Mouse (Mus musculus) kidney, embryonic 15.5 days (tissue): Measurements from ENCODE around the gene Cracr2b. TPM values are rescaled to one million over a fixed set of nuclear protein-coding genes. Genes with fewer than 3 reads are reported as not detected.

Source experiments
- ATAC-seq: fragments of 200-750 bp; cut with Nextera tagmentation; replicated peaks from 2 replicates; pipeline ENCODE4 v1.8.0; 2017; ENCODE audit warnings: moderate TSS enrichment; ENCODE audit not compliant: low FRiP score
- H3K27ac ChIP-seq: fragments of 300-500 bp; sonication (generic); 2 replicates; pipeline ENCODE4 v1.5.1; 2015; ENCODE audit warnings: mild to moderate bottlenecking, inconsistent platforms
- H3K27me3 ChIP-seq: fragments of 300-500 bp; sonication (generic); 2 replicates; pipeline ENCODE4 v1.6.1; 2015; ENCODE audit warnings: inconsistent platforms
- H3K36me3 ChIP-seq: fragments of 300-500 bp; sonication (generic); 2 replicates; pipeline ENCODE4 v1.6.1; 2015; ENCODE audit warnings: inconsistent platforms
- H3K4me1 ChIP-seq: fragments of 300-500 bp; sonication (generic); 2 replicates; pipeline ENCODE4 v1.6.1; 2015; ENCODE audit warnings: inconsistent platforms
- H3K4me2 ChIP-seq: fragments of 300-500 bp; sonication (generic); 2 replicates; pipeline ENCODE4 v1.6.1; 2015; ENCODE audit warnings: moderate library complexity, mild to moderate bottlenecking, inconsistent platforms
- H3K4me3 ChIP-seq: fragments of 300-500 bp; sonication (generic); replicated peaks from 2 replicates; pipeline ENCODE4 v1.5.1; 2015; ENCODE audit warnings: mild to moderate bottlenecking, inconsistent platforms
- H3K9ac ChIP-seq: fragments of 300-500 bp; sonication (generic); 2 replicates; pipeline ENCODE4 v1.6.1; 2015; ENCODE audit warnings: mild to moderate bottlenecking, inconsistent platforms
- H3K9me3 ChIP-seq: fragments of 300-500 bp; sonication (generic); replicated peaks from 2 replicates; pipeline ENCODE4 v1.6.1; 2016; ENCODE audit warnings: inconsistent platforms
- WGBS: fragments of 180-500 bp; shearing (Covaris S2); methylation state at CpG from one replicate; pipeline ENCODE4 v1.1.7; 2015; ENCODE audit warnings: mixed read lengths; 5-methylcytosine and 5-hydroxymethylcytosine counted together
- polyA plus RNA-seq: library from polyadenylated mRNA; unstranded; fragments of >200 nt; fragmentation: Nextera tagmentation; extraction: Ambion mirVana; gene quantifications from 2 replicates; pipeline ENCODE4 v1.2.1, GENCODE M21; 2015

The Cracr2b gene
- polyA plus RNA-seq, 1 experiment from 2014 or later = 22.0 TPM

GRCm38 (mm10) chr7:141486239-141486638 lies 25.3 kb downstream of the Cracr2b start:
- H3K4me2 ChIP-seq = no peak overlapping the region
- no peaks in the 10 kb centered on the region for H3K9me3 ChIP-seq
- WGBS = 73% methylated on average over 1 of the region's 1 CpGs
- H3K27ac ChIP-seq = no peak overlapping the region
- H3K27me3 ChIP-seq = peaks cover 16% of the 10 kb centered on the region
- peaks cover 19% of the 10 kb centered on the region for H3K36me3 ChIP-seq
- H3K4me3 ChIP-seq = no peak overlapping the region
- H3K4me1 ChIP-seq = peaks cover 23% of the 10 kb centered on the region
- H3K9ac ChIP-seq = no peak overlapping the region
- ATAC-seq = no peak

GRCm38 (mm10) chr7:141487141-141487540 lies 26.2 kb downstream of the Cracr2b start:
- Histone ChIP-seq H3K4me1 (peaks cover 14% of the 10 kb centered on the region), H3K4me3 (no peak overlapping the region), H3K9ac (no peak overlapping the region), H3K27me3 (peaks cover 14% of the 10 kb centered on the region), H3K9me3 (no peaks in the 10 kb centered on the region), H3K27ac (no peak overlapping the region), H3K36me3 (peaks cover 28% of the 10 kb centered on the region), H3K4me2 (no peak overlapping the region)
- WGBS = 68% methylated on average over 7 of the region's 7 CpGs
- no peak for ATAC-seq

DNA sequence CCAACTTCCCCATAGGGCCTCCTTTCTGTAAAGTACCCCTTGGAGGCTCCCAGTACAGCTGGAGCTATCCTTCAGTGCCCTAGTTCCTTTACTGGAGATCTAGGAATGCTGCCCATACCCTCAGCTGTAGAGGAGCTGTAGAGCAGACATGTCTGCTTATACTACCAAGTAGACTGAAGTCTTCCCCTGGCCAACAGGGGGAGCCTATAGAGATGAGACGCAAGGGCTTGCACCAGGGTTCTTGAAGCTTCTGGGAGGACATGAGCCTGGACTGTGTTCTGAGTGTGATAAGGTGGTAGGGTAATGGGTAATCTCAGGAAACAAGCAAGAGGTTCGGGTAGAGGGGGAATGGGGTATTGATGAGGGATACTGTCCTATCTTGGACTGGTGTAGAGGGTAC lies 30.3 kb downstream of the Cracr2b start:
- ATAC-seq = no peak
- Histone ChIP-seq H3K4me3 (no peak overlapping the region), H3K9ac (no peak overlapping the region), H3K36me3 (peaks cover 60% of the 10 kb centered on the region), H3K27ac (no peak overlapping the region), H3K4me2 (no peak overlapping the region), H3K4me1 (no peaks in the 10 kb centered on the region), H3K9me3 (no peaks in the 10 kb centered on the region), H3K27me3 (no peaks in the 10 kb centered on the region)
- WGBS = 86% methylated on average over 2 of the region's 2 CpGs

DNA sequence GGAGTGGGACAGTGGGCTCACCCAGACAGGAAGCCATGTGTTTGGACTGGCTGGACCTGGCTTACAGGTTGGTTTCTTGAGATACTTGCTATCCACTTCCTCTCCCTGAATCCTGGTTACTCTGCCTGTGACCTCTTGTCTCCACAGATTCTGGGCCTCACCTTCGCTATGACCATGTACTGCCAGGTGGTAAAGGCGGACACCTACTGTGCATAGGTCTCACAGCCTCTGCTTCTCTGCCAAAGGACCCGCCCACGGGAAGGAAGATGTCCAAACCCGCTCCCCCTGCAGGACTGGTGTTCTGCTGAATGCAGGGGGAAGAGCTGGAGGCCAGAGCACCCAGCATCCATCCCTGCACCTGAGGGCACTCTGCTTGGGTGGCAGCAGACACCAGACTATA lies 31.8 kb downstream of the Cracr2b start:
- Histone ChIP-seq H3K4me3 (no peak overlapping the region), H3K4me2 (no peak overlapping the region), H3K27ac (no peak overlapping the region), H3K36me3 (peaks cover 56% of the 10 kb centered on the region), H3K4me1 (no peaks in the 10 kb centered on the region), H3K9ac (no peak overlapping the region), H3K9me3 (no peaks in the 10 kb centered on the region), H3K27me3 (no peaks in the 10 kb centered on the region)
- WGBS = 88% methylated on average over 5 of the region's 5 CpGs
- ATAC-seq = no peak

- Histone ChIP-seq H3K9ac (no peak overlapping the region), H3K27me3 (no peaks in the 10 kb centered on the region), H3K4me3 (no peak overlapping the region), H3K36me3 (peaks cover 57% of the 10 kb centered on the region), H3K4me2 (no peak overlapping the region), H3K9me3 (no peaks in the 10 kb centered on the region), H3K4me1 (no peaks in the 10 kb centered on the region), H3K27ac (no peak overlapping the region)
- WGBS = 90% methylated on average over 1 of the region's 1 CpGs
- ATAC-seq = no peak
Measured at GRCm38 (mm10) chr7:141493729-141494128, 32.8 kb downstream of the Cracr2b start.

GRCm38 (mm10) chr7:141495379-141495778 lies 34.5 kb downstream of the Cracr2b start:
- H3K9ac ChIP-seq = no peak overlapping the region
- H3K4me2 ChIP-seq = no peak overlapping the region
- no peak for ATAC-seq
- WGBS = 84% methylated on average over 2 of the region's 2 CpGs
- no peaks in the 10 kb centered on the region for H3K27me3 ChIP-seq
- no peak overlapping the region for H3K27ac ChIP-seq
- H3K9me3 ChIP-seq = no peaks in the 10 kb centered on the region
- H3K4me3 ChIP-seq = no peak overlapping the region
- no peaks in the 10 kb centered on the region for H3K4me1 ChIP-seq
- peaks cover 53% of the 10 kb centered on the region for H3K36me3 ChIP-seq

DNA sequence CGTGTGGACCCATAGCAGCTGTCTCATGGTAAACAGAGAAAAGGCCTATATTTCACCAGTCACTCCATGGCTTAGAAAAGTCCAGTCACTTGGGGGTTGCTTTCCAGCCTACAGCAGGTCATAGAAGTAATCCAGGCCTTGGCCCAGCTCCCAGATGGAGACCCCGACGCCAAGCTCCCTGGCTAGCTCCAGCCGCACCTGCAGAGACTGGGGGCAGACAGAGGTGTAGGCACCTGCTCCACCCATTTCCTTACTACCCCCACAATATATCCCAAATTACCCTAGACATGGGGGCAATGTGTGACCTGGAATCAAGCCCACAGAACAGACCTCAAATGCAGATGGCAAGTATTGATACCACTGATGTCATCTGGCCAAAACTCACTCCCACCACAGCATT lies 35.0 kb downstream of the Cracr2b start:
- no peak for ATAC-seq
- peaks cover 56% of the 10 kb centered on the region for H3K36me3 ChIP-seq
- no peak overlapping the region for H3K27ac ChIP-seq
- H3K4me3 ChIP-seq = no peak overlapping the region
- no peaks in the 10 kb centered on the region for H3K4me1 ChIP-seq
- H3K4me2 ChIP-seq = no peak overlapping the region
- no peaks in the 10 kb centered on the region for H3K27me3 ChIP-seq
- H3K9ac ChIP-seq = no peak overlapping the region
- no peaks in the 10 kb centered on the region for H3K9me3 ChIP-seq
- 79% methylated on average over 4 of the region's 4 CpGs for WGBS

DNA sequence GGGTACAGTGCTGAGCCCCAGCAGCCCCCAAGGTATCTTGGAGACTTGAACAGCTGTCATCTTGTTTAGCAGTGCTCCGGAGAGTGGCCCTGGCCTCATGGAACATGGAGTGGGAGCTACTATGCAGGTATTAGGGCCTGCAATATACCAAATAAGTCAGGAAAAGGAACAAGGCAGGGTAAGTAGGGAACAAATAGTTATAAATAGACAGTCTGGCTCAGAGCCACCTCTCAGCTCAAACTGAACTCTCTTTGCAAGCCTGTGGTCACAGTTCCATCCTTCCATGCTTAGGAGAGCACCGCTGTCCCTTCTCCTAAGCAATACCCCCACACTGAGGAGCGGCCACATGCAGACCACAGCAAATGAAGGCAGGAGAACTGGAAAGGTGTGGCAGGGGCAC lies 36.7 kb downstream of the Cracr2b start:
- ATAC-seq = no peak
- Histone ChIP-seq H3K4me3 (no peak overlapping the region), H3K9ac (no peak overlapping the region), H3K9me3 (no peaks in the 10 kb centered on the region), H3K4me1 (no peaks in the 10 kb centered on the region), H3K4me2 (no peak overlapping the region), H3K36me3 (peaks cover 42% of the 10 kb centered on the region), H3K27me3 (no peaks in the 10 kb centered on the region), H3K27ac (no peak overlapping the region)
- WGBS = 93% methylated on average over 3 of the region's 3 CpGs

GRCm38 (mm10) chr7:141501820-141502555 lies 41.1 kb downstream of the Cracr2b start:
- no peak for ATAC-seq
- no peak overlapping the region for H3K4me2 ChIP-seq

DNA sequence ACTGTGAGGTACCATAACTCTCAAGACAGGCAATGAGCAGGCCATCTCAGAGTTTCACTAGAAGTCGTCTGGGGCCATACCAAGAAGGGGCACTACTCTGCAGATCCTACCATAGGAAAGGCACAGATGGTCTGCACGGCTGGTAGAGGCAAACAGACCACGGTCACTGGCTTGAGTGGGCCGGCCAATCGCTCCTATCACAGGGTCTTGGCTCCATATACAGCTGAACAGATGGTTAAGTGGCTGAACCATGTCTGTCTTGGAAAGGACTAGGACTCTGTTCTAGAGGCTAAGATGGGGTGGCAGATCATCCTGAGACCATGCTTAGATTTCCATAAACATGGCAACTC lies 41.6 kb downstream of the Cracr2b start:
- H3K27me3 ChIP-seq = no peaks in the 10 kb centered on the region
- H3K9ac ChIP-seq = no peak overlapping the region
- H3K9me3 ChIP-seq = no peaks in the 10 kb centered on the region
- no peaks in the 10 kb centered on the region for H3K4me1 ChIP-seq
- no peak overlapping the region for H3K4me2 ChIP-seq
- no peak for ATAC-seq
- H3K4me3 ChIP-seq = no peak overlapping the region
- H3K27ac ChIP-seq = no peak overlapping the region
- H3K36me3 ChIP-seq = peaks cover 15% of the 10 kb centered on the region
- 92% methylated on average over 5 of the region's 5 CpGs for WGBS

More at GRCm38 (mm10) chr7:141501820-141502555, 41.1 kb downstream of the Cracr2b start:
- Histone ChIP-seq H3K9me3 (no peaks in the 10 kb centered on the region), H3K36me3 (peaks cover 15% of the 10 kb centered on the region), H3K9ac (no peak overlapping the region), H3K27me3 (no peaks in the 10 kb centered on the region), H3K27ac (no peak overlapping the region), H3K4me1 (no peaks in the 10 kb centered on the region), H3K4me3 (no peak overlapping the region)
- 83% methylated on average over 7 of the region's 7 CpGs for WGBS

GRCm38 (mm10) chr7:141506278-141506677 lies 45.4 kb downstream of the Cracr2b start:
- Histone ChIP-seq H3K27ac (no peak overlapping the region), H3K27me3 (no peaks in the 10 kb centered on the region), H3K9ac (no peak overlapping the region), H3K4me3 (no peak overlapping the region), H3K36me3 (peaks cover 14% of the 10 kb centered on the region; the same call in 1 of the 2 replicates), H3K4me1 (no peaks in the 10 kb centered on the region), H3K4me2 (no peak overlapping the region), H3K9me3 (no peaks in the 10 kb centered on the region)
- WGBS = 84% methylated on average over 2 of the region's 2 CpGs
- no peak for ATAC-seq

- ATAC-seq = peak; percentile 58; the same call in 1 of the 2 replicates
- no peaks in the 10 kb centered on the region for H3K9me3 ChIP-seq
- no peak overlapping the region for H3K9ac ChIP-seq
Measured at GRCm38 (mm10) chr7:141508160-141508559, 47.3 kb downstream of the Cracr2b start.

DNA sequence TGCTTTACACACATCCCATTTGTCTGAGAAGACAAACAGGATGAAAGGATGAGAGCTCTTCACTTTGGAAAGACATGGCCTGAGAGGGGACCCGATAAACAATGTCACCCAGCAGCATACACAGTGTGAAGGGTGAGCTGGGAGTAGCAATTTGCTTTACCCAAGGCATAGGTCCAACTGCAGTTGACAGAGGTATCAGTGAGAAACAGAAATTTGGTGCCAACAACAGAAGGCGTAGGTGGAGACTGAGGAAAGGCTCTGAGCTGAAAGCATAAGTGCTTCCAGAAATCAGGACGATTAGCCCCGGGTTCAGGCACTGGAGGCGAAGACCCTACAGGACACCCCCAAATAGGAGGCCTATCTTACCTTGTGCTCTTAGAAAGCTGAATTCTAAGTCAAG lies 49.3 kb downstream of the Cracr2b start:
- Histone ChIP-seq H3K27me3 (no peaks in the 10 kb centered on the region), H3K4me3 (no peak overlapping the region), H3K27ac (no peak overlapping the region), H3K4me1 (no peaks in the 10 kb centered on the region), H3K9me3 (no peaks in the 10 kb centered on the region), H3K36me3 (peaks cover 22% of the 10 kb centered on the region), H3K4me2 (no peak overlapping the region), H3K9ac (no peak overlapping the region)
- ATAC-seq = no peak
- WGBS = 90% methylated on average over 5 of the region's 5 CpGs

More at GRCm38 (mm10) chr7:141508160-141508559, 47.3 kb downstream of the Cracr2b start:
- no peak overlapping the region for H3K27ac ChIP-seq
- H3K4me3 ChIP-seq = no peak overlapping the region
- no peak overlapping the region for H3K4me2 ChIP-seq
- H3K27me3 ChIP-seq = no peaks in the 10 kb centered on the region
- peaks cover 18% of the 10 kb centered on the region; the same call in 1 of the 2 replicates for H3K36me3 ChIP-seq
- no peaks in the 10 kb centered on the region for H3K4me1 ChIP-seq
